Mouse (Mus musculus) heart, postnatal 0 days (tissue): Measurements from ENCODE around the gene Unc13b.

Experiments used
- CTCF ChIP-seq: IDR thresholded peaks from 2 replicates; pipeline ENCODE4 v1.5.1; 2016; ENCODE audit warnings: antibody characterized with exemption, control low read depth, low read depth
- EP300 ChIP-seq: IDR thresholded peaks from 2 replicates; pipeline ENCODE4 v1.6.1; 2016; ENCODE audit warnings: antibody characterized with exemption, low read depth

DNA sequence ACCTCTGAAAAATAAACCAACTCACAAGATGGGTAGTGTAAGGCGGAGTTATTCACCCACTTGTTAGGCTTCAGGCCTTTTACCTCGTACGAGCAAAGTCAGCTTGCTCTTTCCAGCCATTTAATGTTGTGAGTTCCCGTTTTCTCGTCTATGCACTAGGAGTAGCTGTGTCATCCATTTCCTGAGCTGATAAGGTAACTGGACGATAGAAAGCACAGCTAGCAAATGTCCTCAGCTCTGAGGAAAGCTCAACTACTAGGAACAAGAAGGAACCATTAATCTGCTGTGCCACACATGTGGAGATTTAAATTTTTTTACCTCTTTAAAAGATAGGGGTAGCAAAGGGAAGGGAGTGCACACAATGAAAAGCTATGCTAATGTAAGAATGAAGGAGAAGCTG is 192.5 kb downstream of the Unc13b start:
- no peak for TF ChIP-seq CTCF
- no peak for TF ChIP-seq EP300
